Mouse (Mus musculus) kidney, postnatal 14 days (tissue): Measurements from ENCODE around the gene Ceacam20.
A peak's percentile ranks its signal among the peaks of the same experiment; 100 is the strongest.
"Not testable (repeated sequence)": the region's sequence is repeated elsewhere in the genome, so short reads cannot be mapped to it uniquely, and the experiment has no call there.

Experiments
- DNase-seq: peaks from one replicate; pipeline ENCODE4 v3.0.0; 2022; ENCODE audit warnings: mixed read lengths

The Ceacam20 gene

GRCm38 (mm10) chr7:19949996-19950395, 15.2 kb upstream of the Ceacam20 start:
- DNase-seq, result no peak

GRCm38 (mm10) chr7:19950589-19950988, 14.6 kb upstream of the Ceacam20 start, which contains the start of gene Igsf23:
Gene Igsf23, minus strand, starts transcription at chr7:19950756.
- no peak for DNase-seq

GRCm38 (mm10) chr7:19952320-19952986, 12.8 kb upstream of the Ceacam20 start:
- no peak for DNase-seq

- no peak for DNase-seq
These were observed 12.2 kb upstream of the Ceacam20 start for GRCm38 (mm10) chr7:19953054-19953453.

DNA sequence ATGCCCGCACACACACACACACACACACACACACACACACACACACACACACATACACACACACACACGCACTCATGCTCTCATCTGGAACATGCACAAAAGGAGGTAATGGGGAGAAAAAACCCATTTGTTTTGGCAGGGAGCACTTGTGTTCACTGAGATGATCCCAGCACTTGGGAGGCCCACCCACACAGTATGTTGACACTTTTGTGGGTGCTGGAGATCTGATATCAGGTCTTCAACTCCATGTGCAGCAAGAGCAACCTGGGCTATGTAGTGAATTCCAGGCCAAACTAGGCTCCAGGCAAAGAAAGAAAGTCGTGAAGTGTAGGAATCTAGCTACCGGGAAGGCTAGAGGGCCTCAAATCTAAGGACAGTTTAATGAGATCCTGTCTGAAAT, 9.4 kb upstream of the Ceacam20 start:
- no peak for DNase-seq

GRCm38 (mm10) chr7:19956341-19956781, 8.9 kb upstream of the Ceacam20 start:
- DNase-seq, result peak; percentile 92

DNA sequence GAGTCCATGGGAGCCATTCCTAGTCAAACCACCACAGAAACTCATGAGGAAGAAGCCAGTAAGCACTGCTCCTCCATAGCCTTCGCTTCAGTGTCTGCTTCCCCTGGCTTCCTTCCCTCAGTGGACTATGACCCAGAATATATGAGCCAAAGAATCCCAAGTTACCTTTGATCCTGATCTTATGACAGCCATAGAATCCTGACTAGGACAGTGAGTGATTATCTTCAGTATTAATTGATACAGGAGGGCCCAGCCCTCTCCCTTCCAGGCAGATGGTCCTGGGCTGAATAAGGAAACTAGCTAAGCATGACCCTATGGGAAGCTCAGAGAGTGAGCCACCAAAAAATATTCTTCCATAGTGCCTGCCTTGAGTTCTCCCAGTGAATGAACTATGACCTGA, 2.8 kb upstream of the Ceacam20 start:
- DNase-seq, result no peak

DNA sequence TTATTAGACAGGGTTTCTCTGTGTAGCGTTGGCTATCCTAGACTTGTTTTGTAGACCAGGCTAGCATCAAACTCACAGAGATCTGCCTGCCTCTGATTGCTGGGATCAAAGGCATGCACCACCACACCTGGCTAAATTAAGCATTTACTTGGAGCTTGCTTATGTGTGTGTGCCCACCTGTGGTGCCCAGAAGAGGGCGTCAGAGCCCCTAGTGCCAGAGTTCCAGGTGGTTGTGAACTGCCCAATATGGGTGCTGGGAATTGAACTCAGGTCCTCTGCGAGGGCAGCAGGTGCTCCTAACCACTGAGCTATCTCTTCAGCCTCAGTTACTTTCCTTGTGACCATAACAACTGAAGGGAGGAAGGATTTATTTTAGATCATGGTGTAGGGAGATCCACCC, 3.9 kb downstream of the Ceacam20 start:
- DNase-seq, result no peak

DNA sequence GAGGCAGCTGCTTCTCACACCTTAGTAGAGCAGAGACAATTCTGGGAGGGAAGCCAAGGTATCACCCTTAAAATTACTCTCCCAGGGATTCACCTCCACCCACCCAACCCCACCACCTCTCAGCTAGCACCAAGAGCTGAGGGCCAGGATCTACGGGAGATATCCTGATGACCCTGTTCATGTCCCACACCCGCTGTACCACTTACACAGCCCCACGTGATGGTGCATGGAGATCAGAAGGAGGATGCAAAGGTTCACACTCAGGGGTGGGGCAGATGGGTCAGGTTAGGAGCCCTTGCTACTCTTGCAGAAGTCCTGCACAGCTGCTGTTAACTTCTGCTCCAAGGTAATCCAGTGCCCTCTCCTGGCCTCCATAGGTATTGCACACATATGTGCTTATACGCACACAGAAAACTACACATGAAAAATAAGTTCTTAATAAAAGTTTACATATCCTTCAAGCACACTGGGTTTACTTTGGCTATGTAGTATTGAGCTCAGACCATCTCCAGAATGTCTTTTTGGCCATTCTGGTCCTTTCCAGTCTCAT, 4.4 kb downstream of the Ceacam20 start:
- no peak for DNase-seq

DNA sequence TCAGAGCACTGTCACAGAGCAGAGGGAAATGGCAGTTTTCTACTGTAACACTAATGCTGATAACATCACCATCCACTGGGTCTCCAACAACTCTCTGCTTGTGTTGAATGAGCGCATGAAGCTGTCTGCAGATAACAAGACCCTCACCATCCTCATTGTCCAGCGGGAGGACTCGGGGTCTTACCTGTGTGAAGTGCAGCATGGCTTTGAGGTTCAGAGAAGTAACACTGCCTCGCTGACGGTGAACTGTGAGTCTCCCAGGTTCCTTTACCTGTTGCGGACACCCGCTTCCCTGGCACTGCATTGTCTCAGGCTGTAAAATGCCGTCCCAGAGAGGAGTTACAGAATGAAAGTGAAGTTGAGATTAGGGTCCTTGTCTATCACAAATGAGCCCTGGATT, 5.0 kb downstream of the Ceacam20 start:
- DNase-seq, result no peak

- DNase-seq, result no peak
These were observed 6.3 kb downstream of the Ceacam20 start for GRCm38 (mm10) chr7:19971516-19971915.

- DNase-seq, result not testable (repeated sequence)
These were observed 26.0 kb downstream of the Ceacam20 start, which contains the start of gene Nlrp9b for GRCm38 (mm10) chr7:19991165-19991564. Gene Nlrp9b, plus strand, starts transcription at chr7:19991465.

- DNase-seq, result not testable (repeated sequence)
These were observed 31.5 kb downstream of the Ceacam20 start for GRCm38 (mm10) chr7:19996721-19997120.

GRCm38 (mm10) chr7:20009987-20010386, 44.8 kb downstream of the Ceacam20 start:
- DNase-seq, result no peak
